Mouse (Mus musculus) heart, adult 11 months (tissue): ENCODE data around the gene Rsph10b.

Experiments
- DNase-seq: peaks from one replicate; pipeline ENCODE4 v3.0.0; 2022

Rsph10b gene

DNA sequence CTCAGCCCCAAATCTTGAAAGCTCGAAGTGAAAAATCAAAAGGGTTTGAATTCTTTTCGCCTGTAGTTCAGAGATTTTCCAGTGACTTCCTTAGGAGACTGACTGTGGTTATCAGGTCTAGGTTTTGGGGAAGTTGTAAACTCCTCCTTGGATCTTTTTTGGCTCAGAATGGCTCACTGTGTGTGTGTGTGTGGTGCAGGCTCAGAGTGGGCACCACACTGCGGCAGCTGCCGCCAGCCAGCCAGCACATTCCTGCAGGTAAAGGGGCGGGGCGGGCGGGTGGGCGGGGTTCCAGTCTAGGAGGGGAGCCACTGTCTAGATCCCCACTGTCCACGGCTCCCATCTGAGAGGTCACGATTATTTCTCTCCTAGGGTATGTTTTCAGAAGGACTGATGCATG is 8.8 kb downstream of the Rsph10b start:
- DNase-seq = no peak

DNA sequence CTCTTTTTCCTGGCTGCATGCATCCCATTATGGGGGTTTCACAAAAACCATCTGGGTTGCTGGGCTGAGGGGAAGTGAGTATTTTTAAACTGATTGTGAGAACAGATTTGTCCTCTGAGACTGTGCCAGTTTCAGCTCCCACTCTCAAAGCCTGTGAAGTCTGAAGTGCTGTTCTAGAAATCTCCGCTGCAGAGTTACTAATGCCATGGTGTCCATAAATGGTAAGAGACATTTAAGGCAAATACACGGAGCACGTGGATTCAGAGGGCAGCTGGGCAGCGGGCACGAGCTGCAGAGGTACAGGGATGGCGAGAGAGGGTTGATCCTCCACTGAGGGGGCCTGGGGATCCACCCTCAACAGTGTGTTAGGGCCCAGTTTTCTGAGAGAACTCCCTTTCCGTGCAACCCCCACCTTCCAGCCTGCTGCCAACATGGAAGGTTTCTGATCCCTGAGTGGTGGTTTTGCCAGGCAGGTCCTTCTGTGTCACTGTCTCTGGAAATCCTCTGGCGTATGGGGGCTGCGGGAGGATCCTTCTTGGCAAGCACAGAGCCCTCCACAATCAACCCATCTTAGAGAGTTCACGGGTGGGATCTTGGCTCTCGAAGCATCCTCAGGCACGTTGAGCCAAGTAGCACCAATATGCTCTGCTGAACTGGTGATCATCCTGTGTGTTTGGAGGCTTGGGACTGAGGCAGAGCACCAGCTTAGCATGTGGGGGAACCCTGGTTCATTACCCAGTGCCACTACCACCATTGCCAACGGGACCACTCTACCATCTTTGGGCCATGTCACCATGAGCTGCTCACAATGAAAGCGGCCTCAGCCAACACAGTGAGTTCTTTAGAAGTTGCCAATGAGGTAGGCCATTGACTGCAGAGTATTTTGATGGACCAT is 10.6 kb downstream of the Rsph10b start:
- DNase-seq = peak; percentile 78

DNA sequence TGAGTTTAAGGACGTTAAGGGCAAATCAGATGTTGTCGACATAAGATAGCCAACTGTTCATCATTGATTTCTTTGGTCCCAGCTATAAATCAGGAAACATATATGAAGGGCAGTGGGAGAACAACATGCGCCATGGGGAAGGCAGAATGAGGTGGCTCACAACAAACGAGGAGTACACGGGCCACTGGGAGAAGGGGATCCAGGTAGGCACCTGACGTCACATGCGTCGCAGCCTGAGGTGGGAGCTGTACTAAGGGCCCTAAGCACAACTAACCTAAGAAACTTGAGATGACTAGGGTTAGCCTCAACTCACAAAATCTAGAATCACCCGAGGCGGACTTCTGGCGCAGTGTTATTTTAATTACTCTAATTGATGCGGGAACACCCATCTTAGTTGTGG is 15.5 kb downstream of the Rsph10b start:
- peak; percentile 60 for DNase-seq

DNA sequence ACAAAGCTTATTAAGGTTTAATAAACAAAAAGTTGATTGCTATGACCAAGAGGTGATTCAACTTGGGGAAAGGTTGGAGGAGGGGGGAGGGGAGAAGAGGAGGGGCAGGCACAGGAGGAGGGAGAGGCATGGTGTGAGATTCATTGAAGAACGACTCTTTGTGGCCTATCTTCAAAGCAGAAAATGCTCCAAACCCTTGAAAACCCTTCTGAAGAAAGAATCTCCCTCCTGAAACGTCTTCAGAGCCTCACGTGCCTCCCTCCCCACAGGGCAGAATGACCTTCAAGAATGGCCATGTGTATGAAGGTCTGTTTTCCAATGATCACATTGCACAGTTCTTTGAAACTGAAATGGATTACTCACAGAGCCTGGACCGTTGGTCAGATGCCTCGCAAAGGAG is 17.2 kb downstream of the Rsph10b start:
- peak; percentile 28 for DNase-seq

DNA sequence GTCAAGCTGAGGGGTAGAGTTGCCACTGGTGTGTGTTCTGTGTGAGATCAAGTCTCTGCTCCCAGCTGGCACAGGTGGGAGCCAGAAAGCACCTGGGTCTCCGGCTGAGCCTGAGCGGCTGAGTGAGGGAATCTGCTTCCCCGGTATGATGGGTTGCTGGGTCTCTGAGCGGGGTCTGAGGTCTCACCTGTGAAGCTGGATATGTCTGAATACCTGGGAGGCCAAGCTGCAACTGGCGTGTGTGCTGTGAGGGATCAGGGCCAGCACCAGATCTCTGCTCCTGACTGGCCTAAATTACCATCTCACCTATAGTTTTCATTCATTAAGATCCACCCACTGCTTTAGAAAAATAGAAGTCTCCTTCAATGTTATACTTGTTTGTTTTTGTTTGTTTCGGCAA is 24.3 kb downstream of the Rsph10b start:
- DNase-seq = peak; percentile 74

DNA sequence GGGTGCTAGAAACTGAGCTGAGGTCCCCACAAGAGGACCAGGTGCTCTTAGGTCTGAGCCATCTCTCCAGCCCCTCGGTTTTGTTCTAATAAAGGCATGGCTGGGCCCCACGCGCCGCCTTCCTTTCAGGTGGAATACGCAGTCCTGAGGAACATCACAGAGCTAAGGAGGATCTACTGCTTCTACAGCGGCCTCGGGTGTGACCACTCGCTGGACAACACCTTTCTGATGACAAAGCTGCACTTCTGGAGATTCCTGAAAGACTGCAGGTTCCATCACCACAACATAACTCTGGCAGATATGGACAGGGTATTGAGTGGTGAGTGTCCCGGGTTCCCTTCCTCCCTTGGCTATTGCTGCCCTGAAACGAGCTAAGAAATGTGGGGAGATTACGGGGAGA is 26.7 kb downstream of the Rsph10b start:
- DNase-seq = peak; percentile 76

DNA sequence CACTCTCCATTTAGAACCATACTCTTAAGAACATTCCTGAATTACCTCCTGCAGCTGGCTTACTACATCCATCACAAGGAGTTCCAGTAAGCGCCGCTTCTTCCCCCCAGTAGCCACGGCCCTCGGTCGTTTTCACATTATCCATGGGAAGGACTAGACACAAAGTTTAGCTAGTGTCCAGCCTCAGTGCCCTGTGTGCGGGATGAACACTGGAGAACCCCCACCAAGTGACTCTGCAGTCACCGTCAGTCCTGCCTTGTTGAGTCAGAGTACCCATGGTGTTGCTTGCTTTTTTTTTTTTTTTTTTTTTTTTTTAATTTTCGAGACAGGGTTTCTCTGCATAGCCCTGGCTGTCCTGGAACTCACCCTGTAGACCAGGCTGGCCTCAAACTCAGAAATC is 28.3 kb downstream of the Rsph10b start:
- peak; percentile 72 for DNase-seq

DNA sequence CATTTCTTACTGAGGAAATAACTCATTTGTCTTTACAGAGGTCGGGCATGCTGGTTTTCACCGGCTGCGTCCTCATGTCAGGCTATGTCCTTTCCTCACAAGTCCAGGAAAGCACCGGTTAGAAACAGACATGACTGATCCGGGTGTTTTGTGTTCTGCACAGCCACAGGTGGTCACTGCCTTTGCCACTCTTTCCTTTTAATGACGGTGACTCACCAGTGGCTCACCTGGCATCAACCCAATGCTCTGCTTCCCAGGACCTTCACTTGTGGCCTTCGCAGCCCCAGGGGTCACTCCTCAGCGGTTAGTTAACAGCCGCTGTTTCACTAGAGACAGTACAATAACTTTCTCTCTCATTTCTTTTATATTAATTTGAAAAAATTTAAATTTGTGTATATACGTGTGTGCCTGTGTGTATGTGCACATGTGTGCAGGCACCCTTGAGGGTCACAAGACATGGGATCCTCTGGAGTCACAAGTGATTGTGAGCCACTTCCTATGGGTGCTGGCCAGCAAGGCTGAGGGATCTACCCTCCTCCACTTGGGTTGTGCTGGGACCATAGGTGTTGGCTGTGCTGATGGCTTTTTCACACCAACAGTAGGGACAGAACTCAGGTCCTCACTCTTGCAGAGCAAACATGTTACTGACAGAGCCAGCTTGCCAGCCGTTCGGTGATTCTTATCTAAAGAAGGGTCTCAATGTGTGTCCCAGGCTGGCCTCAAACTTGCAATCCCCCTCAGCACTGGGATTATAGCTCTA is 32.9 kb downstream of the Rsph10b start:
- DNase-seq = peak; percentile 70

DNA sequence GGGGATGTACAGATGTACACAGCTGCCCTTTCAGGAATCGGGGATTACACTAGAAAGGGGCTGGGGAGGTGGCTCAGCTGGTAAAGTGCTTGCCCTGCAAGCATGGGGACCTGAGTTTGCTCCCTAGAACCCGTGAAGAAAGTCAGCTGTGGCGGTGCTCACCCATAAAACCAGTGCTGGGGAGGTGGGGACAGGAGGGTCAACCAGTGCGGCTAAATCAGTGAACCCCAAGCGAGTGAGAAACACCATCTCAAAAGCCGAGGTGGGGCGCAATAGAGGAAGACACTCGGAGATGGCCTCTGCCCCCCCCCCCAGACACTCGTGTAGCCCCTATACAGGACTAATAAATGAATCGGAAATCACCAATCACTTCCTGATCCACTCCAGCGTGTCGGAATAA is 33.8 kb downstream of the Rsph10b start:
- DNase-seq = peak; percentile 82

DNA sequence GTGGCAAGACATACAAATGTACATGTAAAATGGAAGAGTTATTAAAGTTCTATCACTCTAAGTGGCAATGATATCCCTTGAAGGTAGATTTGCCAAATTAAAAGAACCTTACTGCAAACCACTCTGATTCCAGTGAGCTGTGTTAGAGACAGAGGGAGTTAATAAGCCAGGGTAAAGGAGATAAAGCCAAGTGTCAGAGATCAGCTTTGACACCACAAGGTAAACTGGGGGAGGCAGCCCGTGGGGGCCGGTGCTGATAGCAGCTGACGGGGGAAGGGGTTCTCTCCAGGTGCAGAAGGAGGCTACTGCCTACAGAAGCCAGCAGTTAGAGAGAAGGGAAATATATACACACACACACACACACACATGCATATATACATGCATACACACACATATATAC is 39.8 kb downstream of the Rsph10b start:
- DNase-seq = no peak

DNA sequence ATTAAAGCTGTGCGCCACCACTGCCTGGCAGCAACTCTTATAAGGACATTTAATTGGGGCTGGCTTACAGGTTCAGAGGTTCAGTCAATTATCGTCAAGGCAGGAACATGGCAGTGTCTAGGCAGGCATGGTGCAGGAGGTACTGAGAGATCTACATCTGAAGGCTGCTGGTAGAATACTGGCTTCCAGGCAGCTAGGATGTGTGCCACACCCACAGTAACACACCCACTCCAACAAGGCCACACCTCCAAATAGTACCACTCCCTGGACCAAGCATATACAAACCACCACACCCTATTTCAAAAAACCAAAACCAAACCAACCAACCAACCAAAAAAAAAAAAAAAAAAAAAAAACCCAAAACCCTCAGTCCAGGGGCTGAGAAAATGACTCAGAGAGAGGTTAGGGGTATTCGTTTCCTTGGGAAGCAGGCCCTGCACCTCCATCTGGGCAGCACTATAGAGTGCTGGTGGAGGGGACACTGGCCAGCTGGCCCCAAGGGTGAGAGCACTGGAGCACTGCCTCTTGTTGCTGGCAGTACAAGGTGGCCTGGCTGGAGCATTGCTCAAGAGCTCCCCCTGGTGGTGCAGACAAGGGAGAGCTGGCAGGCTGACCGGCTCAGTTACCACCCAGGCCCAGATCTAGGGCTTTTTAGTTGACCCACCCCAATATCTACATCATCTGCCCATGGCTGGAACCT is 42.2 kb downstream of the Rsph10b start:
- DNase-seq = peak; percentile 96

DNA sequence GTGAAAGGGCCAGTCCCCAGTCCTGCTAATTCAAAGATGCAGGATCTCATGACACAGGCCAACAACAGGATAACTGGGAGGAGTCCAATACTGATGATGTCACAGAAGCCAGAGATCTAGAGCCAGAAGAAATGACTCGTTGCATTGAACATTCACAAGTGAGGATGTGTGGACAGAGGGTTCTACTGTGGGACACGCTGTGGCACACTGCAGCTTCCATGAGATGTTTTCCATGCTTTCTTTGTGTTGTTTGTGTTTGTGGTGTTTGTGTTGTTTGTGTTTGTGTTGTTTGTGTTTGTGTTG is 42.7 kb downstream of the Rsph10b start:
- no peak for DNase-seq

DNA sequence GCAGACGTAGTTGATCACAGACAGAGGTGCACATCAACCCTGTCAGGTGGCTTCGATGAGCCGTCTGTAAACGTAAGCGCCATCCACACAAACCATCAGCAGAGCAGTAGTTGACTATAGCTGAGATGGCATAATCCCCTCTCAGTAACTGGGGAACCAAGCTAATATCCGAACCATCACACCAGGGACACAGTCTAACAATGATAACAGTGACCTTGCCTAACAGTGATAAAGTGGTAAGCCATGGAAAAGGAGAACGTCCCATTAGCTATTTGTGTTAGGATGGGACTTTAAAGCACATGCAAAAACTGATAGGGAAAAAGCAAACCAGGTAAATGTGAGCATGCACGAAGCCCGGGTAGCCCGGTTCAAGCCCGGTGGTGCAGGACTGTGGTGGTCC is 43.4 kb downstream of the Rsph10b start:
- no peak for DNase-seq

DNA sequence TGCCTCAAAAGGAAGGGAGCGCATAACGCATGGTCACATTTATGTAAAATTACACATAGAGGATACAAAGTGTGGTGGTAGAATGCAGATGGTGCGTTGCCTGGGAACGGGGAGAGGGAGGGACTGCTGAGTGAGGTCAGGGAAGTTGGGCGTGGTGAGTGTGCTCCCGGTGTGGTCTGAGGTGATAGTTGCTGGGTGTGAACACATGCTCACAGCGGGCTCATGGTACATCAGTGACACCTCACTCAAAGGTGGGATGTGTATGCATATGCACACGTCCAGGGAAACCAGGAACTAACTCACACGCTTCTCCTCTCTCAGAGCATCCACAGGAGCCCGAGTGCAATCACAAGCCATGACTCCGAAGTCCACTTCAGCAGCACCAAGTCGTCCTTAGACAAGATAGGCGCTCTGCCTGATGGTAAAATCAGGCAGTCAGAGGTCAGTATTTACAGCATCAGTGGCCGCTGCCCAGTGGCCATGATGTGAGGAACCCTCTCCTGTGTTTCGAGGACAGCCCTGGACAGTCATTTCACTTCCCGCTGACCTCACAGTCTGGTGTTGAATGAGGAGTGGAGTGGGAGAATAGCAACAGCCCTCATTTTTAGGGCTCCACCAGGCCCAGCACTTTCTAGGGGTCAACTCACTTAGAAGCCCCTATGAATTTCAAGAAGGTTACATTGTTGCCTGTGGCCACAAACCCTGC is 44.0 kb downstream of the Rsph10b start:
- DNase-seq = peak; percentile 70

DNA sequence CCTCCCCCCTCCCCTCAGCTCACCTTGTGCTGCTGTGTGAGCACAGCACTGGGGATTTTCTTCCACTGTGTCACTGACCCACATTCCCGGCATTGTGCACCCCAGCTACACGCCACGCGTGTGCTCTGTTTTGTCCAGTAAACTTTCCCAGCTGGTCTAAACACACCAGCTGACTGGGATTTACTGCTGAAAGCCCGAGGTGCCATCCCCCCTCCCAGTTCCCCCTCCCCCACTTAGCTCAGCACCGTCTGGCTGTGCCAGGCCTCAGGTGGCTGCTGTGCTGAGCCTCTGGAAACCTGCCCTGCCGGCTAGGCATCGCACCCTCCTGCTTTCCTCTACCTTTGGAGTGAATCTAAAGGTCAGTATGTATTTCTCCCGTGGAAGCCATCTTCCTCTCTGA is 48.0 kb downstream of the Rsph10b start:
- DNase-seq = no peak

DNA sequence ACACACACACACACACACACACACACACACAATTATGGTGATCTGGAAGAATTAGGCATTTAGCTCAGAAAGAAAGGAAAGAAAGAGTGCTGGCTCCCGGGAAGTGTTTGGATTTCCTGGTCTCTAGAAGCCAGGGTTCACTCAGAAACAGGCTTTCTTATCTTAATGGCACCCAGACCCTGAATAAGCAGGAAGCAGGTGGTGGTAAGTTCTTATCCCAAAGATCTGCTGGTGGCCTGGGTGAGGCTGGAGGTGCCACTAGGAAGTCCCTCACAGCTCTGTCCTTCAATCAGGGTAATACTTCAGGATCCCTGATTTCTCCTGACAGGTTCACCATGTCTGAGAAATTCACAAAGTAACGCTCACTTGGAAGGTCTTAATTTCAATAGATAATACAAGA is 49.5 kb downstream of the Rsph10b start:
- no peak for DNase-seq

DNA sequence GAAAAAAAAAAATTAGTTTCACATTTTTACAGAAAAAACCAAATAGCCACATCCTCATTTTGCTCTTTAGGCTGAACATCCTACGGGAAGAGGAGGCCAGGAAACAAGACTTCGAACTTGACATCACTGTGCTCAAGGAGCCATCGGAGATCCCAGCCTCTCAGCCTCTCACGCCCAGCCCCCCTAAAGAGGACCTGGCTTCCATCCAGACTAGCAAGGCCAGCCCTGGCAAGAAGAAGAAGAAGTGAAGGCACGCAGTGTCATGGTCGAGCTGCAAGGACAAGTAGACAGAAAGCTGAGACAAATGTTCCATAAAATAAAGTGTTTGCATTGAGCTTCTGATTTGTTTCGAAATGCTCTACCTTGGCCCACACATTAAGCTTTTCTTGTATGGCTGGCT is 52.5 kb downstream of the Rsph10b start:
- DNase-seq = no peak

DNA sequence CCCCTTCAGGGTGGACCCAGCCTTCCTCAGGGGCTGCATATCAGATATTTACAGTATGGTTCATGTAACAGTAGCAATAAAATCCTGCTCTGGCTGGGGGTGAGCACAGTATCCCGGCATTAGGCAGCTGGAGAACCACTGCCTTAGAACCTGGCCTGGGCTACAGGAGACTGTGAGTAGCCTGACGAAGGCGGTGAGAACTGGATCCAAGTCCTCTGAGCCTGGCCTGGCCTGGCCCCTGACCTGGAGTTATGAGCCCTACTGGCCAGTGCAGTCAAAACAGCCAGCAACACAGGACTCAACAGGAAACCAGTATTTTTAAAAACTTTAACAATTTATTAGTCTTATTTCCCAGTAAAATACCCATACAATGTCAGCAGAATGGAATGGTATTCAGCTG is 54.8 kb downstream of the Rsph10b start:
- no peak for DNase-seq

DNA sequence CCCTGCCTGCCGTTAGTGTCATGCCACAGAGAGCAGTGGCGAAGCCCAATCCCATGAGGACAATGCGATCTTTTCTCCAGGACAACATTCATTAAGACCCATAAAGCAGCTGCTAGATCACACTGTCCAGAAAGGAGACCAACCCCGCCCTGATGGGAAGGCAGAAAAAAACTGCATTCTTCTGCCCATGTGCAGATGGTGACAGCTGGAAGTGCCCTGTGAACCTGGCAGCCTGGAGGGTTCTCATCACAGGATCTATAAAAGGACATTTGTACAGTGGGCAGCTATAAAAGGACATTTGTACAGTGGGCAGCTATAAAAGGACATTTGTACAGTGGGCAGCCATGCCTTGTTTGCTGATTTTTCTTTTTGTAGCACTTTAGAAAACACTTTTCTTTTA is 56.2 kb downstream of the Rsph10b start:
- DNase-seq = no peak

DNA sequence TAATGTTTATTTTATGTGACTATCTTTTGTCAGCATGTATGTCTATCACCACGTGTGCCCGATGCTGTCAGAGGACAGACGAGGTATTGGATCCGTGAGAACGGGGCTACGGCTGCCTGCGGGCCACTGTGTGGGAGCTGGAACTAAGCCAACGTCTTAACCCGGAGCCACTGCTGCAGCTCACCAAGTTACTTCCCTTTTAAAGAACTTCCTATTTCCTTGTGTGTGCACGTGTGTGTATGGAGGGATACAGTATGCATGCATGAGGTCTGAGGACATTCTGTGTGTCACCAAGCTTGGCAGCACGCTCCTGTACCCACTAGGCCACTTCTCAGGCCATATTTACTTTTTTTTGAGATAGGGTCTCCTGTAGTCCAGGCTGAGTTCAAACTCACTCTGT is 57.3 kb downstream of the Rsph10b start:
- no peak for DNase-seq

DNA sequence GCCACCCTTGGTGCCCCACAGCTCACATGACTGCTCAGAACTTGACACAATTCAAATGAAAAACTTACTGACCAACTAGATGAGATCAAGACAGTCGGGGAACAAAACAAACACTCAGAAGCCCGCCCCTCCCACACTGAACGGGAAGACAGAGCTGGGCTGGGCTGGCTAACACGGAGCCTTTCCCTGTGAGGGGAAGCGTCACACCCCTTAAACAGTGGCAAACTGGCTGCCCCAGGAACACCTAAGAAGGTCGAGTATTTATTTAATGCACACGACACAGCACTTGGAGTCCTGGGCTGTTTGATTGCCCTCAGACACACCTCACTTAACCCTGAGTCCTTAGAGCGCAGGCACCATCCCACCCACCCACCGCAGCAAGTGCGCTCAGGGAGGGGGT is 59.8 kb downstream of the Rsph10b start:
- DNase-seq = no peak

DNA sequence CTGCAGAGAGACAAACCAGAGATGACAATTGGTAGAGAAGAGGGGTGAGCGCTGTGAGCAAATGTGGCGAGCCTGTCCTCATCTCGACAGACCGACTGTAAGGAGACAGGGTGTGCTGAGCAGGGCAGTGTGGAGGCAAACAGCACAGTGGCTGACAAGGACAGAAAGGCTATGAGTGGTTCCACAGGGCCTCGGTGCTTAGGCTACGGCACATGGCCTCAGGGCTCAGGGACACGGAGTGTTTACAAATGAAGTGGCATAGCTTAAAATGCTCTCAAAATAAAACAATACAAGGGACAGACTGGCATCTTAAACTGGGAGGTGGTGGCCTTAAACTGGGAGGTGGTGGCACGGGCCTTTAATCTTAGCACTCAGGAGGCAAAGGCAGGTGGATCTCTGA is 60.4 kb downstream of the Rsph10b start:
- no peak for DNase-seq

DNA sequence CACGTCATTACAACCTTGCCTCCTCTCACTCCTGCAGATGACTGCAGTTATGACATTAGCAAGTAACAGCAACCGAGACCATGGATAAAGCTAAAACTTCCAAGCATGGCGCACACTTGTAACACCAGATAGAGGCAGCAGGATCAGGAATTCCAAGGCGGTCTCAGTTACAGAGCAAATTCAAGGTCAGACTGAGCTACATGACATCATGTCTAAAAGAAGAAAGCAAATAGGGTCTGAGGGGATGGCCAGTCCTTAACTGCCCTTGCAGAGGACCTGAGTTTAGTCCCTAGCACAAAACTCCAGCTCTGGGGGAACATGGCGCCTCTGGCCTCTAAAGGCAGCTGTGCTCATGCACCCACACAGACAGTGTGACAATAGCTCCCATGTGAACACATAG is 61.0 kb downstream of the Rsph10b start:
- no peak for DNase-seq
